Mouse (Mus musculus) kidney, embryonic 16.5 days (tissue): Measurements from ENCODE around the gene Ifi47. TPM values are rescaled to one million over a fixed set of nuclear protein-coding genes. Genes with fewer than 3 reads are reported as not detected.

Experiments used
- ATAC-seq: fragments of 200-750 bp; cut with Nextera tagmentation; 2 replicates; pipeline ENCODE4 v1.8.0; 2017; ENCODE audit warnings: moderate TSS enrichment; ENCODE audit not compliant: low FRiP score, low TSS enrichment
- H3K27ac ChIP-seq: fragments of 300-500 bp; sonication (generic); 2 replicates; pipeline ENCODE4 v1.5.1; 2014; ENCODE audit warnings: low read length
- H3K27me3 ChIP-seq: fragments of 300-500 bp; sonication (generic); 2 replicates; pipeline ENCODE4 v1.6.1; 2014; ENCODE audit warnings: low read length, control low read depth, mixed read lengths; ENCODE audit not compliant: insufficient read depth
- H3K36me3 ChIP-seq: fragments of 300-500 bp; sonication (generic); 2 replicates; pipeline ENCODE4 v1.6.1; 2014; ENCODE audit warnings: low read length, control low read depth, mixed read lengths; ENCODE audit not compliant: insufficient read depth
- H3K4me1 ChIP-seq: fragments of 300-500 bp; sonication (generic); 2 replicates; pipeline ENCODE4 v1.6.1; 2014; ENCODE audit warnings: low read length, control low read depth, mixed read lengths; ENCODE audit not compliant: insufficient read depth
- H3K4me2 ChIP-seq: fragments of 300-500 bp; sonication (generic); replicated peaks from 2 replicates; pipeline ENCODE4 v1.6.1; 2014; ENCODE audit warnings: low read depth, low read length
- H3K4me3 ChIP-seq: fragments of 300-500 bp; sonication (generic); 2 replicates; pipeline ENCODE4 v1.5.1; 2014; ENCODE audit warnings: mild to moderate bottlenecking, low read length
- H3K9ac ChIP-seq: fragments of 300-500 bp; sonication (generic); replicated peaks from 2 replicates; pipeline ENCODE4 v1.6.1; 2014; ENCODE audit warnings: low read length
- H3K9me3 ChIP-seq: fragments of 300-500 bp; sonication (generic); 2 replicates; pipeline ENCODE4 v1.6.1; 2016; ENCODE audit warnings: low read length, control low read depth
- WGBS: fragments of 180-500 bp; shearing (Covaris S2); extraction: QIAGEN DNeasy Blood & Tissue Kit; methylation state at CpG from one replicate; pipeline ENCODE4 v1.1.7; 2014; 5-methylcytosine and 5-hydroxymethylcytosine counted together
- polyA plus RNA-seq: library from polyadenylated mRNA; unstranded; fragments of >200 nt; fragmentation: Nextera tagmentation; extraction: Ambion mirVana; gene quantifications from 2 replicates; pipeline ENCODE4 v1.2.1, GENCODE M21; 2015

The Ifi47 gene
- polyA plus RNA-seq, 1 experiment from 2014 or later = 2.6 TPM

- no peak overlapping the region for H3K4me3 ChIP-seq
- no peaks in the 10 kb centered on the region for H3K27me3 ChIP-seq
- H3K9me3 ChIP-seq = no peaks in the 10 kb centered on the region
These were observed 25.1 kb downstream of the Ifi47 start for GRCm38 (mm10) chr11:49101500-49101899.

GRCm38 (mm10) chr11:49103047-49103693 is 26.8 kb downstream of the Ifi47 start:
- H3K36me3 ChIP-seq = no peaks in the 10 kb centered on the region
- WGBS = 11% methylated on average over 8 of the region's 8 CpGs
- H3K27ac ChIP-seq = no peak overlapping the region
- no peaks in the 10 kb centered on the region for H3K9me3 ChIP-seq
- H3K4me3 ChIP-seq = no peak overlapping the region
- peak; percentile 66 for ATAC-seq
- H3K27me3 ChIP-seq = no peaks in the 10 kb centered on the region
- H3K4me1 ChIP-seq = no peaks in the 10 kb centered on the region
- peak overlapping the region; percentile 11; the same call in 1 of the 2 replicates for H3K4me2 ChIP-seq
- no peak overlapping the region for H3K9ac ChIP-seq

More at GRCm38 (mm10) chr11:49101500-49101899, 25.1 kb downstream of the Ifi47 start:
- Histone ChIP-seq H3K9ac (no peak overlapping the region), H3K36me3 (no peaks in the 10 kb centered on the region), H3K27ac (no peak overlapping the region), H3K4me2 (no peak overlapping the region), H3K4me1 (no peaks in the 10 kb centered on the region)
- 60% methylated on average over 5 of the region's 5 CpGs for WGBS
- ATAC-seq = no peak

GRCm38 (mm10) chr11:49105752-49106151 is 29.4 kb downstream of the Ifi47 start:
- Histone ChIP-seq H3K4me3 (no peak overlapping the region), H3K4me2 (no peak overlapping the region), H3K27ac (no peak overlapping the region), H3K4me1 (no peaks in the 10 kb centered on the region), H3K9ac (no peak overlapping the region), H3K27me3 (no peaks in the 10 kb centered on the region), H3K36me3 (no peaks in the 10 kb centered on the region), H3K9me3 (no peaks in the 10 kb centered on the region)
- whole genome bisulfite sequencing = 78% methylated on average over 1 of the region's 1 CpGs
- ATAC-seq = no peak

GRCm38 (mm10) chr11:49107650-49108537 is 31.5 kb downstream of the Ifi47 start:
- H3K9me3 ChIP-seq = no peaks in the 10 kb centered on the region
- WGBS = 50% methylated on average over 10 of the region's 10 CpGs
- ATAC-seq = no peak
- H3K4me2 ChIP-seq = no peak overlapping the region
- H3K4me1 ChIP-seq = no peaks in the 10 kb centered on the region
- H3K27ac ChIP-seq = no peak overlapping the region
- H3K27me3 ChIP-seq = no peaks in the 10 kb centered on the region
- no peak overlapping the region for H3K9ac ChIP-seq
- H3K4me3 ChIP-seq = no peak overlapping the region
- no peaks in the 10 kb centered on the region for H3K36me3 ChIP-seq

- WGBS = 20% methylated on average over 1 of the region's 1 CpGs
- no peak for ATAC-seq
These were observed 32.4 kb downstream of the Ifi47 start for GRCm38 (mm10) chr11:49108833-49109232.

GRCm38 (mm10) chr11:49111000-49111399 is 34.6 kb downstream of the Ifi47 start:
- Histone ChIP-seq H3K27ac (no peak overlapping the region), H3K4me2 (no peak overlapping the region), H3K27me3 (no peaks in the 10 kb centered on the region), H3K9ac (no peak overlapping the region), H3K9me3 (no peaks in the 10 kb centered on the region), H3K36me3 (no peaks in the 10 kb centered on the region), H3K4me1 (no peaks in the 10 kb centered on the region), H3K4me3 (no peak overlapping the region)
- no peak for ATAC-seq
- 78% methylated on average over 1 of the region's 1 CpGs for WGBS

More at GRCm38 (mm10) chr11:49108833-49109232, 32.4 kb downstream of the Ifi47 start:
- Histone ChIP-seq H3K27ac (no peak overlapping the region), H3K27me3 (no peaks in the 10 kb centered on the region), H3K4me2 (no peak overlapping the region), H3K9ac (no peak overlapping the region), H3K4me1 (no peaks in the 10 kb centered on the region), H3K4me3 (no peak overlapping the region), H3K36me3 (no peaks in the 10 kb centered on the region), H3K9me3 (no peaks in the 10 kb centered on the region)

- no peaks in the 10 kb centered on the region for H3K9me3 ChIP-seq
- no peak overlapping the region for H3K9ac ChIP-seq
- WGBS = 73% methylated on average over 6 of the region's 6 CpGs
- H3K4me1 ChIP-seq = no peaks in the 10 kb centered on the region
- ATAC-seq = no peak
- no peak overlapping the region for H3K4me2 ChIP-seq
- no peak overlapping the region for H3K27ac ChIP-seq
- no peaks in the 10 kb centered on the region for H3K36me3 ChIP-seq
- H3K27me3 ChIP-seq = no peaks in the 10 kb centered on the region
- H3K4me3 ChIP-seq = no peak overlapping the region
These were observed 36.3 kb downstream of the Ifi47 start for GRCm38 (mm10) chr11:49112624-49113219.

- Histone ChIP-seq H3K27me3 (no peaks in the 10 kb centered on the region), H3K4me1 (no peaks in the 10 kb centered on the region), H3K9me3 (no peaks in the 10 kb centered on the region), H3K4me2 (no peak overlapping the region), H3K36me3 (no peaks in the 10 kb centered on the region), H3K27ac (no peak overlapping the region), H3K4me3 (no peak overlapping the region), H3K9ac (no peak overlapping the region)
- ATAC-seq = no peak
- WGBS = 60% methylated on average over 2 of the region's 2 CpGs
These were observed 37.8 kb downstream of the Ifi47 start for GRCm38 (mm10) chr11:49114158-49114557.

- Histone ChIP-seq H3K9me3 (no peaks in the 10 kb centered on the region), H3K4me3 (no peak within 1 kb of the TSS), H3K4me1 (no peaks in the 10 kb centered on the region), H3K9ac (no peak within 1 kb of the TSS), H3K4me2 (no peak within 1 kb of the TSS), H3K27ac (no peak within 1 kb of the TSS), H3K27me3 (no peaks in the 10 kb centered on the region), H3K36me3 (no peaks in the 10 kb centered on the region)
- ATAC-seq = no peak
These were observed 38.4 kb downstream of the Ifi47 start, which contains the start of gene Olfr1396 for GRCm38 (mm10) chr11:49114774-49115173. Gene Olfr1396, minus strand, starts transcription at chr11:49114874.
